Comparison of ENCODE assay signal across 10 mouse cellular contexts in genomic region chr7:24845713-24846112, GRCm38 (mm10). TPM values are rescaled to one million over a fixed set of nuclear protein-coding genes. Genes with fewer than 3 reads are reported as not detected.
DNase-seq lines count a peak whose midpoint lies in the region; ATAC-seq and TF ChIP-seq lines count a peak whose summit lies in the region.
"Had no signal": no experiment of that assay in that cellular context is flagged by ENCODE, and none has a peak within 500 bp of the region (broad histone marks: within the 10 kb centered on the region; RNA-seq: fewer than 3 reads in every experiment).

No protein-coding gene starts in this region.

- H3K4me2 ChIP-seq in forebrain, embryonic 16.5 days (ENCODE audit: low read length): no peak overlapping the region
- H3K4me2 ChIP-seq in midbrain, embryonic 15.5 days: no peak overlapping the region
- H3K4me2 ChIP-seq: embryonic facial prominence, embryonic 15.5 days had no signal

- H3K27ac ChIP-seq in layer of hippocampus, adult 2 months: no peak overlapping the region
- no peak overlapping the region for H3K27ac ChIP-seq in forebrain, embryonic 16.5 days (ENCODE audit: low read length)
- 0 out of 2 replicates have a peak overlapping the region, but pooled peaks have one; percentile 6 for H3K27ac ChIP-seq in midbrain, embryonic 15.5 days
- no peak overlapping the region for H3K27ac ChIP-seq in gastrocnemius, adult 2 months
- H3K27ac ChIP-seq: embryonic facial prominence, embryonic 15.5 days; macrophage had no signal

- no peak overlapping the region for H3K9ac ChIP-seq in forebrain, embryonic 16.5 days (replicated peaks; ENCODE audit: low read depth, low read length)
- H3K9ac ChIP-seq in midbrain, embryonic 15.5 days: no peak overlapping the region
- H3K9ac ChIP-seq: embryonic facial prominence, embryonic 15.5 days had no signal

- peak; percentile 45 for TF ChIP-seq CTCF in layer of hippocampus, adult 2 months (conservative IDR thresholded peaks at IDR 0.05)
- TF ChIP-seq CTCF in Patski (IDR thresholded peaks at IDR 0.05): peak; percentile 18
- no peak for TF ChIP-seq CTCF in gastrocnemius, adult 2 months (IDR thresholded peaks at IDR 0.05)

- peaks cover 4% of the 10 kb centered on the region; the same call in 1 of the 2 replicates for H3K4me1 ChIP-seq in forebrain, embryonic 16.5 days (replicated peaks; ENCODE audit: control insufficient read depth, insufficient read depth, low read length)
- no peaks in the 10 kb centered on the region; the same call in 1 of the 2 replicates for H3K4me1 ChIP-seq in midbrain, embryonic 15.5 days
- H3K4me1 ChIP-seq: embryonic facial prominence, embryonic 15.5 days had no signal

- H3K4me3 ChIP-seq in layer of hippocampus, adult 2 months: no peak overlapping the region
- H3K4me3 ChIP-seq in forebrain, embryonic 16.5 days (replicated peaks; ENCODE audit: low read length): no peak overlapping the region
- no peak overlapping the region for H3K4me3 ChIP-seq in midbrain, embryonic 15.5 days
- no peak overlapping the region for H3K4me3 ChIP-seq in gastrocnemius, adult 2 months
- H3K4me3 ChIP-seq: embryonic facial prominence, embryonic 15.5 days had no signal

- WGBS in forebrain, embryonic 16.5 days: 1% methylated on average over 6 of the region's 6 CpGs
- 1% methylated on average over 6 of the region's 6 CpGs for WGBS in midbrain, embryonic 15.5 days

- in situ Hi-C loops in Patski (cut with MboI; ENCODE audit: low pct_unique_long_range_greater_than_20kb): no loop called here

- H3K27me3 ChIP-seq in Patski: peaks cover 6% of the 10 kb centered on the region
- no peaks in the 10 kb centered on the region for H3K27me3 ChIP-seq in forebrain, embryonic 16.5 days (replicated peaks; ENCODE audit: control insufficient read depth, insufficient read depth, low read length)
- no peaks in the 10 kb centered on the region for H3K27me3 ChIP-seq in midbrain, embryonic 15.5 days (replicated peaks)
- H3K27me3 ChIP-seq: embryonic facial prominence, embryonic 15.5 days had no signal

- H3K36me3 ChIP-seq in forebrain, embryonic 16.5 days (ENCODE audit: control insufficient read depth, insufficient read depth): no peaks in the 10 kb centered on the region
- H3K36me3 ChIP-seq in midbrain, embryonic 15.5 days (replicated peaks): no peaks in the 10 kb centered on the region
- H3K36me3 ChIP-seq: embryonic facial prominence, embryonic 15.5 days had no signal

- intact Hi-C loops in gastrocnemius, adult 2 months (cut with DNase I): no loop called here

- CTCF ChIA-PET in Patski (lab: Charles Lee): no interaction called here

- POLR2A ChIA-PET in Patski (lab: Charles Lee): no interaction called here

- DNase-seq in layer of hippocampus, adult 2 months (ENCODE audit: low spot score in 2 of 2): no peak
- no peak for DNase-seq in layer of hippocampus, adult 8-10 months (ENCODE audit: low spot score in 2 of 2)
- no peak for DNase-seq in Patski (ENCODE audit: low read depth, low spot score)
- DNase-seq in gastrocnemius, postnatal 4 days (ENCODE audit: low spot score in 2 of 2): no peak
- DNase-seq in gastrocnemius, adult 2 months: no peak
- no peak for DNase-seq in cerebellum, postnatal 36 days

- H3K9me3 ChIP-seq in forebrain, embryonic 16.5 days (ENCODE audit: control insufficient read depth, low read length): no peaks in the 10 kb centered on the region
- no peaks in the 10 kb centered on the region for H3K9me3 ChIP-seq in midbrain, embryonic 15.5 days
- H3K9me3 ChIP-seq: embryonic facial prominence, embryonic 15.5 days had no signal

- ATAC-seq in Patski: no peak
- ATAC-seq in forebrain, embryonic 16.5 days: peak; percentile 62; the same call in 1 of the 2 replicates
- no peak; the same call in 1 of the 2 replicates for ATAC-seq in midbrain, embryonic 15.5 days (replicated peaks)

RNA-seq across cellular contexts. Expression of gene Gm9844, which starts 16.3 kb away (rescaled TPM):
- 1 to 10 TPM in 1 of 2 experiments, not detected in 1; 1.6 TPM for total RNA-seq in layer of hippocampus, adult 2 months (2021)
- not detected for total RNA-seq in layer of hippocampus, adult 8-10 months (2022)
- 1.6 TPM for polyA plus RNA-seq in Patski (2021)
- polyA plus RNA-seq in forebrain, embryonic 16.5 days (2015; fragmentation: Nextera tagmentation; extraction: Ambion mirVana): 23.0 and 28.5 TPM in 2 replicates
- polyA plus RNA-seq in midbrain, embryonic 15.5 days (2015; fragmentation: Nextera tagmentation; extraction: Ambion mirVana): 34.4 and 34.5 TPM in 2 replicates
- 1 to 10 TPM; 1.2 to 2.0 TPM for total RNA-seq in gastrocnemius, postnatal 4 days (2021)
- total RNA-seq in gastrocnemius, adult 2 months (2021): not detected

RNA-seq across cellular contexts. Expression of gene Lypd4, which starts 24.0 kb away (rescaled TPM):
- not detected for total RNA-seq in layer of hippocampus, adult 2 months (2021)
- not detected for total RNA-seq in layer of hippocampus, adult 8-10 months (2022)
- polyA plus RNA-seq in Patski (2021): 0.10 TPM
- not detected in 2 replicates for polyA plus RNA-seq in forebrain, embryonic 16.5 days (2015; fragmentation: Nextera tagmentation; extraction: Ambion mirVana)
- 0.13 TPM in 1 of 2 replicates, not detected in the other for polyA plus RNA-seq in midbrain, embryonic 15.5 days (2015; fragmentation: Nextera tagmentation; extraction: Ambion mirVana)
- total RNA-seq in gastrocnemius, postnatal 4 days (2021): not detected
- not detected for total RNA-seq in gastrocnemius, adult 2 months (2021)
- polyA plus RNA-seq: embryonic facial prominence, embryonic 15.5 days; macrophage had no signal

RNA-seq across cellular contexts. Expression of gene Dmrtc2, which starts 24.1 kb away (rescaled TPM):
- not detected for total RNA-seq in layer of hippocampus, adult 2 months (2021)
- not detected for total RNA-seq in layer of hippocampus, adult 8-10 months (2022)
- not detected for polyA plus RNA-seq in Patski (2021)
- polyA plus RNA-seq in forebrain, embryonic 16.5 days (2015; fragmentation: Nextera tagmentation; extraction: Ambion mirVana): not detected in 2 replicates
- polyA plus RNA-seq in midbrain, embryonic 15.5 days (2015; fragmentation: Nextera tagmentation; extraction: Ambion mirVana): 0.13 and 0.41 TPM in 2 replicates
- total RNA-seq in gastrocnemius, postnatal 4 days (2021): not detected
- total RNA-seq in gastrocnemius, adult 2 months (2021): not detected
- polyA plus RNA-seq: macrophage had no signal

RNA-seq across cellular contexts. Expression of gene Rps19, which starts 38.5 kb away (rescaled TPM):
- total RNA-seq in layer of hippocampus, adult 2 months (2021): 100 to 1,000 TPM; 501 to 525 TPM
- total RNA-seq in layer of hippocampus, adult 8-10 months (2022): 100 to 1,000 TPM; 518 to 648 (median 579) TPM
- polyA plus RNA-seq in Patski (2021): 393 TPM
- 1,290 and 1,309 TPM in 2 replicates for polyA plus RNA-seq in forebrain, embryonic 16.5 days (2015; fragmentation: Nextera tagmentation; extraction: Ambion mirVana)
- 1,081 and 1,108 TPM in 2 replicates for polyA plus RNA-seq in midbrain, embryonic 15.5 days (2015; fragmentation: Nextera tagmentation; extraction: Ambion mirVana)
- 1,000 to 10,000 TPM; 1,082 to 1,250 TPM for total RNA-seq in gastrocnemius, postnatal 4 days (2021)
- 100 to 1,000 TPM; 326 to 419 TPM for total RNA-seq in gastrocnemius, adult 2 months (2021)

RNA-seq across cellular contexts. Expression of gene Cd79a, which starts 51.5 kb away (rescaled TPM):
- total RNA-seq in layer of hippocampus, adult 2 months (2021): not detected
- under 1 TPM in 2 of 4 experiments, not detected in 2; 0.30 to 0.58 TPM for total RNA-seq in layer of hippocampus, adult 8-10 months (2022)
- polyA plus RNA-seq in Patski (2021): not detected
- 0.16 and 0.19 TPM in 2 replicates for polyA plus RNA-seq in forebrain, embryonic 16.5 days (2015; fragmentation: Nextera tagmentation; extraction: Ambion mirVana)
- 0.42 and 0.49 TPM in 2 replicates for polyA plus RNA-seq in midbrain, embryonic 15.5 days (2015; fragmentation: Nextera tagmentation; extraction: Ambion mirVana)
- under 1 TPM; 0.31 to 0.98 TPM for total RNA-seq in gastrocnemius, postnatal 4 days (2021)
- total RNA-seq in gastrocnemius, adult 2 months (2021): not detected
